Mouse (Mus musculus) CH12F3 (cell line): ENCODE measurements around the gene Get4.

Experiments used
- in situ Hi-C: fragments of 300-500 bp; cut with MboI; formaldehyde crosslinking; loops from 2 replicates; pipeline ENCODE4 v1.14.3; 2020; ENCODE audit warnings: low sequenced_read_pairs

The Get4 gene

GRCm38 (mm10) chr5:139282191-139282590 lies 30.1 kb downstream of the Get4 start:
- in situ Hi-C loops: no loop called here

GRCm38 (mm10) chr5:139283460-139284180 lies 31.5 kb downstream of the Get4 start:
- in situ Hi-C loops: no loop called here

GRCm38 (mm10) chr5:139285383-139286067 lies 33.4 kb downstream of the Get4 start:
- in situ Hi-C loops: no loop called here

- in situ Hi-C loops: no loop called here
Measured at GRCm38 (mm10) chr5:139286142-139286941, 34.2 kb downstream of the Get4 start.

DNA sequence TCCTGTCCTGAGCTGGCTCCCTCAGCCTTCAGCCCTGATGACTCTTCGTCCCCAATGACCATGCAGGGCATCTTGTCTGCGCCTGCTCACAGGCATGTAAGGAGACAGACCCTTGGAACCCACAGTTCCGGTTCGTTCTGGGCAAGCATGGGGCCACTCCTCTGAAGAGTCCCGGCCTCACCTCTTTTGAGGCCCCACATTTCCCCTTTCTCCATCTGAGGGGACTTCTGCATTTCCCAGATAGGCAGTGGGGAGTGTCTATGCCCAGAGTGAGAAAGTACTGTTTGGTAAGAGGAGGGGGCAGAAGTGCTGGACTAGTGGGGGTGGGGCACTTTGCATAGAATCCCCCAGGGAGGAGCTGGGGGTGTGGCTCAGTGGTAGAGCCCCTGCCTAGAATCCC lies 35.0 kb downstream of the Get4 start:
- in situ Hi-C loops: no loop called here

- in situ Hi-C loops: no loop called here
Measured at GRCm38 (mm10) chr5:139287787-139288186, 35.7 kb downstream of the Get4 start.

DNA sequence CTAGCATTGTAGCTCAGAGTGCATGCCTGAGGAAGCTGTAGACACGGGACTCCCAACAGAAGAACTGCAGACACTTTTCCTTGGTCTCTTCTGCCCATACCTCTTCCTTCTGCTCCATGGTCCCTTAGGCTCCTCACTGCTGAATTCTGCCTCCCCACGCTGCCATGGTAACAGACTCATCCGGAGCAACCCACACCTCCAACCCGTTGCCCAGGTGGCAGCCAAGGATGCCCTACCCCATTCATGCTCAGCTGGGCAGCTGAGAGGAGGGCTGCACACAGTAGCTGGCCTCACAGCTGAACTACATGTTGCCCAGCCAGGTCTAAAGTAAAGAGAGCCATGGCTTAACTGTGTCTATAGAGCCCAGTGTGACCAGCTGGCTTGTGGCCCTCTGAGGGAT lies 36.5 kb downstream of the Get4 start:
- in situ Hi-C loops: no loop called here

GRCm38 (mm10) chr5:139290467-139291259 lies 38.5 kb downstream of the Get4 start:
- in situ Hi-C loops: no loop called here

GRCm38 (mm10) chr5:139291811-139292560 lies 39.9 kb downstream of the Get4 start:
- in situ Hi-C loops: no loop called here

GRCm38 (mm10) chr5:139294089-139294488 lies 42.0 kb downstream of the Get4 start:
- in situ Hi-C loops: no loop called here

DNA sequence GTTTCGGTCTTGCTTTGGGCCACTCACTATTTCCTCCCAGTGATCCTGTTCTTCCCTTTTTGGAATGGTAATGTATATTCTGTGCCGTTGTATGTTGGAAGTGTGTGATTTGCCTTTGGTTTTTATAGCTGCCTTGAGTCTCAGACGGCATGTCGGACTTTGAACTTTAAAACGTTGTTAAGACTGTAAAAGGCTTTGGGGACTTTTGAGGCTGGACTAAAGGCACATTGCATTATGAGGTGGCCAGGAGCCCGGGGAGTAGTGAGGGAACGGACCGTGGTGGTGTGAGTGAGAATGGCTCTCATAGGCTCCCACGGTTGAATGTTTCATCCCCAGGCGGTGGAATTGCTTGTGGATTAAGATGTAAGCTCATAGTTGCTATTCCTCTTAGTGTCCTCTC lies 45.0 kb downstream of the Get4 start:
- in situ Hi-C loops: no loop called here

DNA sequence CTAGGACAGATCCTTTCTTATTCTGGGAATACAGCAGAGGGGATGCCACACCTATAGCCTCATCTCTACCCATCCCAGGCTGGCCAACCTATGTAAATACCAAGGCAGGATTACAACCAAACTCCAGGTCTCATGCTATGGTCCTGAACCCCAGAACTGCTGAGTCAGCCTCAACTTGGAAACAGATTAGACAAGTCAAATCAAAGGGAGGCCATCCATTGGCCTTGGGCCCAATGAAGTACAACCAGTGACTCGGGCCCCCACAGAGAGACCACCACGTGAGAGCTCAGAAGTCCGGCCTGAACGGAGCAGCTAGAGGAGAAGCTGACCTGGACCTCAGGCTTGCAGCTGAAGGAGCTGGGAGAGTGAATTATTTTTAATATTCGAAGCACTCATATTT lies 45.6 kb downstream of the Get4 start:
- in situ Hi-C loops: no loop called here

DNA sequence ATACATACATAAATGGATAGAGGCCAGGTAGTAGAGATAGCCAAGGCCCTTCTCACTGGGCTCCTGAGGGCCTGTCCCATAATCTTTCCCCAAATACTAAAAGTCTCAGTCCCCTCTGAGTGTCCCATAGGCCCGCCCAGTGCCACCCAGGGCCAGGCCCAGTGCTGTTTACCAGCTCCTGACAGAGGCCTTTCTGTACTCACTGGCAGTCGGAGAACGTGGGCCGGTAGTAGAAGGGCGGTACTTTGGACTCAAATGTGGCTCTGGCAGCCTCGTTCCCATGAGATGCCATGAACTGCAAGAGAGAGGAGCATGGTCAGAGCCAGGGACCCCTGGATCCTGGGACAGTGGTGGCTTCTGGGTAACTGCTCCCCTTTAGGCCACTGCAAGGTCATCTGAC lies 50.0 kb downstream of the Get4 start:
- in situ Hi-C loops: no loop called here

DNA sequence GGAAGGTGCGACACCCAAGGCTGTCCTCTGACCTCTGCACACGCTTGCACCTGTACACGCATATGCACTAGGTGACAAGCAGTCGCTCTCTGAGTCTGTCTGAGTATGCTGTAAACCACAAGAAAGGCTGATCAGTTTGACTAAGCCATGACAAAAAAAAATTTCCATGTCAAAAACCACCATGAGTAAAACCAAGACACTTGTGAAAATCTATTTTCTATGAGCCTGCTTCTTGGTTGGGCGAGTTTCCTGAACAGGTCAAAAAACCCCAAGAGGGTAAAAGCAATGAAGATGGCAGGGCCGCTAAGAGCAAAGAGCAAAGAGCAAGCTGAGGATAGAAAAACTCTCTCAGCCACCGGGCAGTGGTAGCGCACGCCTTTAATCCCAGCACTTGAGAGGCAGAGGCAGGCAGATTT lies 51.5 kb downstream of the Get4 start:
- in situ Hi-C loops: no loop called here

- in situ Hi-C loops: no loop called here
Measured at GRCm38 (mm10) chr5:139309946-139310345, 57.8 kb downstream of the Get4 start.

DNA sequence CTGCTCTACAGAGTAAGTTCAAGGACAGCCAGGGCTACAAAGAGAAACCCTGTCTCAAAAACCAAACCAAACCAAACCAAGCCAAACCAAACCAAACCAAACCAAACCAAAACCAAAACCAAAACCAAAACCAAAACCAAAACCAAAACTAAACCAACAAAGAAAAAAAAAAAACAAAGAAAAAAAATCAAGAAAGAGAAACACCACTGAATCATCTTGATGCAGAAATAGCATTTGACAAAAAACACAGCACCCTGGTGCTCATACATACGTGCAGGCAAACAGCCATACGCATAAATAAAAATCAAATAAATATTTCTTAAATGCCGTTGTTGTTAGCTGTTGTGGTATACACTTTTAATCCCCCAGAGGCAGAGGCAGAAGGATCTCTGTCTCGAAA lies 58.4 kb downstream of the Get4 start:
- in situ Hi-C loops: no loop called here

DNA sequence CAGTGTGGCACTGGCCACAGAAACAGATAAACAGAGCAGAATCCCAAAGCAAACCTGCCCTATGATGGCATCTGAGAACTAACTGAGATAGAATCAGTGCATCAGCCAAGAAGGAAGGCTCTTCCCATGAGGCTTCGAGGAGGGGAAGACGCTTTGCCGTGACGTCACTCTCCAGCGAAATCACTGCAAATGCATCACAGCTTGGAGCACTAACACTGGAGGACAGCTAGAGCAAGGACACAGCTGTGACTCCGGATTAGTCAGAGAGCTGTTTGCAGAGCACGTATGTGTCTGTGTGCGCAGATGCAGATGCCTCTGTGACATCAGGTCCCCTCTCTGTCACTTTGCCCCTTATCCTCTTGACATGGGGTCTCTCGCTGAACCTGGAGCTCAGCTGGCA lies 59.7 kb downstream of the Get4 start:
- in situ Hi-C loops: no loop called here

GRCm38 (mm10) chr5:139313536-139313935 lies 61.4 kb downstream of the Get4 start:
- in situ Hi-C loops: no loop called here

DNA sequence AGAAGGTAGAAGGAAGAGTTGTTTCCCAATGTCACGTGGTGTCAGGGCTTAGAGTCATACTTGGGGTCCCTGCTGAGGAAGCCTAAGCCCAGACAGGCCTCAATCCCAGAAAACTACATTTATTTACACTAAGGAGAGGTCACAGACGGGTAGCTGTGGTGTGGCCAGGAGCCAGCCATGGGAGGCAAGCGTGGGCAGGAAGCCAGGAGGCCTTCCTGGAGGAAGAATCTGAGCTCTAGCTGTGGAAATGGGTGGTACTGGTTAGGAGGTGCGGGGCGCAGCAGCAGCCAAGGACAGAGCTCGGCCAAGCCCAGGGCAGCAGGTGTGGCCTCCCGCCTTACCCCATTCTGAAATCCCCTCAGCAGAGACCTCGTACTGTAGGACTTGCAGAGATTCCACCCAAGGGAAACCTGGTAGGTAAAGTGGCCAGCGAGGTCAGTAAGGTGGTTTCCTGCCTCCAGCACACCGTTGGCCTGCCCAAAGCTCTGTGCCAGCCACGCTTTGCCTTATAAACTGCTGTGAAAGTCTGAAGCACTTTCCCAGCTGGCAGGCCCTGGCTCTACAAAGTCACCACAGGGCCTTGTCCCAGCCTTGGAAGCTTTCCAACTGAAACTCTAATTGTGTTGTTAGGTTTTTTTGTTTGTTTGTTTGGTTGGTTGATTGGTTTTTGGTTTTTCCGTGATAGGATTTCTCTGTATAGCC lies 63.0 kb downstream of the Get4 start:
- in situ Hi-C loops: no loop called here
